In genomic region chr16:34192959-34193842, GRCm38 (mm10) we compare ENCODE assay signal across 8 mouse cellular contexts.
DNase-seq lines count a peak whose midpoint lies in the region; ATAC-seq lines count a peak whose summit lies in the region.

No protein-coding gene starts in this region.

- H3K4me2 ChIP-seq in heart, embryonic 12.5 days, result no peak overlapping the region
- H3K4me2 ChIP-seq in hindbrain, embryonic 13.5 days, result no peak overlapping the region

- no peaks in the 10 kb centered on the region for H3K4me1 ChIP-seq in heart, embryonic 12.5 days (replicated peaks)
- peaks cover 4% of the 10 kb centered on the region; the same call in 1 of the 2 replicates for H3K4me1 ChIP-seq in hindbrain, embryonic 13.5 days (replicated peaks)

- no peaks in the 10 kb centered on the region for H3K27me3 ChIP-seq in heart, embryonic 12.5 days (replicated peaks)
- no peaks in the 10 kb centered on the region for H3K27me3 ChIP-seq in hindbrain, embryonic 13.5 days

- H3K9me3 ChIP-seq in heart, embryonic 12.5 days (replicated peaks), result no peaks in the 10 kb centered on the region
- no peaks in the 10 kb centered on the region for H3K9me3 ChIP-seq in hindbrain, embryonic 13.5 days

- 51% methylated on average over 10 of the region's 10 CpGs for WGBS in heart, embryonic 12.5 days
- 49% methylated on average over 10 of the region's 10 CpGs for WGBS in hindbrain, embryonic 13.5 days

- H3K36me3 ChIP-seq in heart, embryonic 12.5 days, result peaks cover 25% of the 10 kb centered on the region
- peaks cover 40% of the 10 kb centered on the region for H3K36me3 ChIP-seq in hindbrain, embryonic 13.5 days

- no peak overlapping the region for H3K9ac ChIP-seq in heart, embryonic 12.5 days
- H3K9ac ChIP-seq in hindbrain, embryonic 13.5 days, result no peak overlapping the region

- no peak for ATAC-seq in heart, embryonic 12.5 days (ENCODE audit: insufficient number of reproducible peaks, low FRiP score)
- ATAC-seq in hindbrain, embryonic 13.5 days (ENCODE audit: low FRiP score), result peak; percentile 32; the same call in 1 of the 2 replicates
- peak; percentile 83 for ATAC-seq in megakaryocyte progenitor cell, adult 5-6 weeks (replicated peaks; ENCODE audit: poor library complexity)

- no peak overlapping the region for H3K4me3 ChIP-seq in heart, embryonic 12.5 days
- no peak overlapping the region for H3K4me3 ChIP-seq in hindbrain, embryonic 13.5 days

- DNase-seq in heart, adult 11 months, result peak; percentile 74
- peak; percentile 13 for DNase-seq in urinary bladder, postnatal 25 days (ENCODE audit: low spot score)
- DNase-seq in urinary bladder, adult 2 months (ENCODE audit: low spot score), result no peak
- peak; percentile 70 for DNase-seq in embryo, embryonic 10 days (ENCODE audit: low spot score)
- no peak for DNase-seq in spleen, adult 12 weeks (ENCODE audit: low spot score)

- H3K27ac ChIP-seq in heart, embryonic 12.5 days (ENCODE audit: poor library complexity, severe bottlenecking), result no peak overlapping the region
- H3K27ac ChIP-seq in hindbrain, embryonic 13.5 days, result no peak overlapping the region

Comparison
In these comparisons a context has a peak if more than half of its experiments do, and no peak if none do; other contexts are left out.
1. DNase-seq: peak in heart, adult 11 months (single experiment), urinary bladder, postnatal 25 days (single experiment) and embryo, embryonic 10 days (single experiment); none in urinary bladder, adult 2 months (single experiment) and spleen, adult 12 weeks (single experiment).